Mouse (Mus musculus): ENCODE data around the gene Platr17.
"Not testable (repeated sequence)": the region's sequence is repeated elsewhere in the genome, so short reads cannot be mapped to it uniquely, and the experiment has no call there.

The Platr17 gene

DNA sequence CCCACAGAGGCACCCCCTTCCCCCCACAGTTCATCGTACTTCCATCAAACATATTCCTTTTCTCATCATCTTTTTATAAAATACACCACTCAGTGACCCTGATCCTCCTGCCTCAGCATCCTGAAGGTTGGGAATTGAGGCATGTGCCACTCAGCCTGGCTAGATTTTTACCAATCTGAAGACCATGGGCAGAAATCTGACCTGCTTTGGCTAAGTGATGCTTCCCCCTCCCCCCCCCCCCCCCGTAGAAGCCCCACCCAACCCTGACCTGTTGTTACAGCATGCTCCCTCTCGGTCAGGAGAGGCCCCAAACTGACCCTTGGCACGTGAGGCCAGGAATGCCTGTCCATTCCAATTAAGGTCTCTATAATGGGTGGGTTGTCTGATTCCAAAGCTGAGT, at the start of gene Platr17:
Gene Platr17 (plus strand): TSS at position 301 of the 400 bp plus-strand sequence.
- DNase-seq = not testable (repeated sequence)

- no peak for DNase-seq
Observed at GRCm38 (mm10) chr17:33857816-33858215, 47.1 kb upstream of the Platr17 start.

- DNase-seq = peak; percentile 63 to 69
Observed at GRCm38 (mm10) chr17:33865330-33866030, 39.5 kb upstream of the Platr17 start.

- DNase-seq = not testable (repeated sequence)
Observed at GRCm38 (mm10) chr17:33873537-33873936, 31.4 kb upstream of the Platr17 start, which contains the start of gene Gm7029. Gene Gm7029 (plus strand): TSS chr17:33873837.

- DNase-seq = peak in 1 of 2 experiments; percentile 39
Observed at GRCm38 (mm10) chr17:33874411-33874810, 30.5 kb upstream of the Platr17 start.

- DNase-seq = peak in 1 of 2 experiments; percentile 27
Observed at GRCm38 (mm10) chr17:33875797-33876196, 29.1 kb upstream of the Platr17 start.

- not testable (repeated sequence) for DNase-seq
Observed at GRCm38 (mm10) chr17:33884320-33884719, 20.6 kb upstream of the Platr17 start.

GRCm38 (mm10) chr17:33887802-33888201, 17.1 kb upstream of the Platr17 start:
- DNase-seq = not testable (repeated sequence)

DNA sequence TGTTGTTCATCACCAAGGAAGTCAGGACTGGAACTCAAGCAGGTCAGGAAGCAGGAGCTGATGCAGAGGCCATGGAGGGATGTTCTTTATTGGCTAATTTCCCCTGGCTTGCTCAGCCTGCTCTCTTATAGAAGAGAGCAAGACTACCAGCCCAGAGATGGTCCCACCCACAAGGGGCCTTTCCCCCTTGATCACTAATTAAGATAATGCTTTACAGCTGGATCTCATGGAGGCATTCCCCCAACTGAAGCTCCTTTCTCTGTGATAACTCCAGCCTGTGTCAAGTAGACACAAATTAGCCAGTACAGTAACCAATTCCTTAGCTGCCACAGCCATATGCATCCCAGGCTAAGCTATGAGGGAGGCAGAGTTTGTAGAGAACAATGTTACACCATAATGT, 16.7 kb upstream of the Platr17 start:
- not testable (repeated sequence) for DNase-seq

GRCm38 (mm10) chr17:33889941-33890532, 14.9 kb upstream of the Platr17 start:
- not testable (repeated sequence) for DNase-seq

DNA sequence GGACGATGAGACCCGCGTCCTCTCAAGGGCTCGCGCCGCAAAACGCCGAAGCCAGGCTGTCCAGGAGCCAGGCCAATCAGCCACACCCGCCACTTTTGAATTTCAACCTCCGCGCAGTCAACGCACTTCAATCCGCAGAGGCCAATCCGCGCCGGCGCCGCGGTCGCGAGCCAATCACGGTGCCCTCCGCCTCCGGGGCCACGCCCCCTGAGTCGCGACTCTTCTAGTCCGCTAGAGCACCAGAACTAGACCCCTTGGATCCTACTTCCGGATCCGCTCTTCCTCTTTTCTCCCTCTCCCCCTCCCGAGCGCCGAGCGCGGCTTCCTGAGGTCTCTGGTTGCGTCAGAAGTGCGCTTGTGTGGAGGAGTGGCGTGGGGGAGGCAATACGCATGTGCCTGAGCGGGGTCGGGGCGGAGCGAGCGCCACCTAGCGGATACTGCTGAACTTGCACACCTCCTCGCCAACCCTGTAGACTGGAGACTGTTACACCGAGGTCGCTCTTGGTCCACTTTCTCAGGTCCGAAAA, 14.3 kb upstream of the Platr17 start, which contains the start of gene Kifc1:
Gene Kifc1 (minus strand): TSS at position 129 of the 527 bp plus-strand sequence.
- peak; percentile 99 to 100 for DNase-seq

DNA sequence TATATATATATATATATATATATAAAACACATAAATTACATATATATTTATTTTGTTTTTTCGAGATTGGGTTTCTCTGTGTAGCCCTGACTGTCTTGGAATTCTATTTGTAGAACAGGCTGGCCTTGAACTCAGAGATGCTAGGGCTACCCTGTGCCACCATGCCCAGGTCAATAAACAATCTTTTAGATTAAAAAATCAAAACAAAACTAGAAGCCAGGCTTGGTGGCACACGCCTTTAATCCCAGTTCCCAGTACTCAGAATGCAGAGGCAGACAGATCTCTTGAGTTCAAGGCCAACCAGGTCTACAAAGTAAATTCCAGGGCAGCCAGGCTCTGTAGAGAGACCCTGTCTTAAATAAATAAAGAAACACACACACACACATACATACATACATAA, 13.6 kb upstream of the Platr17 start:
- no peak for DNase-seq

DNA sequence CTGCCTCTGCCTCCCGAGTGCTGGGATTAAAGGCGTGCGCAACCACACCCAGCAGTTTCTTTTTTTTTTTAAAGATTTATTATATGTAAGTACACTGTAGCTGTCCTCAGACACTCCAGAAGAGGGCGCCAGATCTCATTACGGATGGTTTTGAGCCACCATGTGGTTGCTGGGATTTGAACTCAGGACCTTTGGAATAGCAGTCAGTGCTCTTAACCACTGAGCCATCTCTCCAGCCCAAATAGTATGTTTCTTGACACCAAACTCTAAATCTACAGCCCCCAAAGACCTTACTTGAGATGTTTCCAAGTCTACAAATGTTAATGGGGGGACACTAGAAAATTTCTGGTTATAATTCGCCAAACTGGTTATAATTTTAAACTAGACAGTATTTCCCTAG, 13.0 kb upstream of the Platr17 start:
- DNase-seq = not testable (repeated sequence)

GRCm38 (mm10) chr17:33892429-33892828, 12.5 kb upstream of the Platr17 start:
- DNase-seq = no peak

DNA sequence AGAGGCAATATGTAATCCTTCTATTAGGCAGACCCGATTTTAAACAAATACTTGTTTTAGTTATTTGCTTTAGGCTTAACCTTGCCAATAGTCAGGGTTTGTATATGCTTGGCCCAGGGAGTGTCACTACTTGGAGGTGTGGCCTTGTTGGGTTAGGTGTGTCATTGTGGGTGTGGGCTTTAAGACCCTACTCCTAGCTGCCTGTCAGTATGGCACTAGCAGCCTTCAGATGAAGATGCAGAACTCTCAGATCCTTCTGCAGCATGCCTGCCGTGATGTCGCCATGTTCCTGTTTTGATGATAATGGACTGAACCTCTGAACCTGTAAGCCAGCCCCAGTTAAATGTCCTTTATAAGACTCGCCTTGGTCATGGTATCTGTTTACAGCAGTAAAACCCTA, 11.9 kb upstream of the Platr17 start:
- not testable (repeated sequence) for DNase-seq

DNA sequence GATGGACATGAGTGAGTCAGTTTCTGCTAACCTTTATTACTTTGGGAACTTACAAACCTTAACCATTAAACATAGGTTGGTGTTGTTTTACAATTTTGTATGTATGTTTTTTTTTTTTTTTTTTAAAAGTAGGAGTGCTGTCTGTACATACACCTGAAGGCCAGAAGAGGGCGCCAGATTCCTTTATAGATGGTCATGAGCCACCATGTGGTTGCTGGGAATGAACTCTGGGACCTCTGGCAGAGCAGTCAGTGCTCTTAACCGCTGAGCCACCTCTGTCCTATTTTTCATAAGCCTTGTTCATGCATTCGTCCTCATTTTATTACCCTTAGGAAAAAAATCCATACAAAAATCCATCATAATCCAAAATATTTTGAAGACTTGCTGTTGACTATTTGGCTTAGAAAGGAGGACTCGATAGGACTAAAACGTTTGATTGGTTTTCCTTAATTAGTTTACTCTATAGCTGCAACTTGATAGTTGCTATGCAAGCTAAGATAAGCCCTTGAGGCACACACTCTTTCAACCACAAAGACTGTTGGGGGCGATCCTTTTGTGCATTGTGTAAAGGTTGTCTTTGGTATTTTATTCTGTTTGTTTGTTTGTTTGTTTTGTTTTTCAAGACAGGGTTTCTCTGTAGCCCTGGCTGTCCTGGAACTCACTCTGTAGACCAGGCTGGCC, 7.7 kb upstream of the Platr17 start:
- no peak for DNase-seq

DNA sequence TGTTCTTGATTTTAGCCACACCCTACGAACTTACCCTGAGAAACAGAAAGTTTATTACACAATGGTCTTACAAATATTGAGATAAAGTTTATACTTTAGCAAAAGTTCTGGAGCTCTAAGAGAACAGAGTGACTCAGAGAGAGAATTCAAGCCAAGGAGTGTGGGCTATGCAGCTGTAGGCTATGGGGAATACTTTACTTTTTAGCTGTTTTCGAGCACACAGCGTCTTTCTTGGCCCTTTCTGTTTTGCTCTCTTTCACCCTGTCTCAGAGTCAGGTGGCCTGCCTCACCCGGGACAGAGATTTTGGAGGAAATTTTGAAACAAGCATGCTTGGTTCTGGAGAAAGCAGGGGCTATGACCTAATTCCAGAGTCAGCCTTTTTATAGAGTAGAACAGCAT, 6.7 kb upstream of the Platr17 start:
- DNase-seq = not testable (repeated sequence)

GRCm38 (mm10) chr17:33899642-33900041, 5.3 kb upstream of the Platr17 start:
- DNase-seq = no peak

DNA sequence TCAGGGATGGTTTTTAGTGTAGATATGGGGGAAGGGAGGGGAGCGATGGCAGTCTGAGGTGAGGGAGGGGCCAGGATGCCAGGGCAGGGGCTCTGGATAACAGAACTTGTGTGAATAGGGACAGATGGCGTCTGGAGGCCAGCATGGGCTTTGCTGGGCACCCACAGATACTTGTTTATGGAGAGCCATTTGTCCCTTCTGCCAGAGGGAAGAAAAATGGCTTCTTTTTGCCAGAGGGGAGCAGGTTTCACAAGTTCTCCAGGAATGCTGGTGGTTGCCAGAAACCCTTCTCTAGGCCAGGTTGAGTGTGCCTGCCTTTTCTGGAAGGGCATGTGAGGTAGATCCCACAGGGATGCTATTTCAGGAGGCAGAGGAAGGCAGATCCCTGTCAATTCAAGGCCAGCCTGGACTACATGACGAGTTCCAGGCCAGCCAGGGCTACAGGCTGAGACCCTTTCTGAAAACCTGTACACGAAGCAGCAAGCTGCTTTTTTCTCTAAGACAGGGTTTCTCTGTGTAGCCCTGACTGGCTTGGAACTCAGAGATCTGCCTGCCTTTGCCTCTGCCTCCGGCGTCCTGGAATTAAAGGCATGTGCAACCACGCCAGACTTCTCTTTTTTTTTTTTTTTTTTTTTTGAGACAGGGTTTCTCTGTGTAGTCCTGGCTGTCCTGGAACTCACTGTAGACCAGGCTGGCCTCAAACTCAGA, 4.5 kb upstream of the Platr17 start:
- DNase-seq = no peak

GRCm38 (mm10) chr17:33900989-33901314, 4.0 kb upstream of the Platr17 start:
- no peak for DNase-seq

GRCm38 (mm10) chr17:33901653-33902052, 3.3 kb upstream of the Platr17 start:
- DNase-seq = no peak

DNA sequence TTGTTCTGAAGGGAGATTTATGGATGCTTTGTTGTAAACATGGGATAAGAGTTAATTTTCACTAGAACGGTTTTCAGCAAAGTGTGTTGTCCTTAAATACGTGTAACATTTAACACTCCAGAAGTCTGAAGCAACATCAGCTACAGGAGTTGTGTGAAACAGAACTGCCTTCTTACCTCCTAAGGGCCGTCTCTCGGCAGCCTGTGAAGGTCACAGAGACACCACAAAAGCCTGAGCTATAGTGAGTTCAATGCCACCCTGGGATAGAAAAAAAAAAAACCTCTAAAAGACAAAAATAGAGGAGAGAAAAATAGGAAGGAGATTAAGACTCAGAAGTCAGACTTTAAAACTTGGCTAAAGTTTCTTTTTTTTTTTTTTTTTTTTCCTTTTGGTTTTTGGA, 2.9 kb upstream of the Platr17 start:
- DNase-seq = no peak

DNA sequence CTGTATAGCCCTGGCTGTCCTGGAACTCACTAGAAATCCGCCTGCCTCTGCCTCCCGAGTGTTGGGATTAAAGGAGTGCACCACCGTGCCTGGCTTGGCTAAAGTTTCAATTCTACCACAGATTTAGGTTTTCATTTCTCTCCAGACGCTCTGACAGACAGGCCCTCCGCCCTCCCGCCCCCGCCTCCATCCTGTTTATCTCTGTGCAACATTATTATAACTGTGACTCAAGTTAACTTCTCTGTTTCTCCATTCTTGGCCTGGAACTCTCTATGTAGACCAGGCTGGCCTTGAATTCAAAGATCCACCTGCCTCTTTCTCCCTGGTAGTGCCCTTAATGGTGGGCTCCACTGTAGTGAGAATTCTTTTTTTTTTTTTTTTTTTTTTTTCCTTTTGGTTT, 2.4 kb upstream of the Platr17 start:
- DNase-seq = no peak
